9 mouse cellular contexts compared by ENCODE assay signal in genomic region chr8:95435471-95435870, GRCm38 (mm10). TPM values are rescaled to one million over a fixed set of nuclear protein-coding genes. Genes with fewer than 3 reads are reported as not detected.
A peak's percentile ranks its signal among the peaks of the same experiment; 100 is the strongest.
DNase-seq lines count a peak whose midpoint lies in the region; ATAC-seq and TF ChIP-seq lines count a peak whose summit lies in the region.
"Had no signal": no experiment of that assay in that cellular context is flagged by ENCODE, and none has a peak within 500 bp of the region (broad histone marks: within the 10 kb centered on the region; RNA-seq: fewer than 3 reads in every experiment).

No protein-coding gene starts in this region.

- TF ChIP-seq POLR2A in ES-Bruce4 (IDR thresholded peaks at IDR 0.05; ENCODE audit: insufficient read depth, low read length) = no peak

- no peaks in the 10 kb centered on the region for H3K9me3 ChIP-seq in heart, embryonic 13.5 days
- no peaks in the 10 kb centered on the region for H3K9me3 ChIP-seq in ES-Bruce4 (replicated peaks; ENCODE audit: control insufficient read depth, insufficient read depth, low read length, poor library complexity, severe bottlenecking)
- H3K9me3 ChIP-seq in forebrain, embryonic 15.5 days = no peaks in the 10 kb centered on the region
- no peaks in the 10 kb centered on the region for H3K9me3 ChIP-seq in liver, embryonic 15.5 days (replicated peaks)

- no peaks in the 10 kb centered on the region for H3K27me3 ChIP-seq in heart, embryonic 13.5 days (replicated peaks)
- no peaks in the 10 kb centered on the region for H3K27me3 ChIP-seq in ES-Bruce4 (ENCODE audit: control insufficient read depth, insufficient read depth, low read length, poor library complexity, severe bottlenecking)
- no peaks in the 10 kb centered on the region for H3K27me3 ChIP-seq in forebrain, embryonic 15.5 days
- H3K27me3 ChIP-seq in liver, embryonic 15.5 days = no peaks in the 10 kb centered on the region
- H3K27me3 ChIP-seq: CH12.LX had no signal

- TF ChIP-seq EP300 in ES-Bruce4 (IDR thresholded peaks at IDR 0.05; ENCODE audit: insufficient read depth, low read depth, low read length) = no peak

- H3K4me1 ChIP-seq in heart, embryonic 13.5 days = peaks cover 38% of the 10 kb centered on the region
- peaks cover 2% of the 10 kb centered on the region for H3K4me1 ChIP-seq in ES-Bruce4 (ENCODE audit: control insufficient read depth, insufficient read depth, low read length)
- H3K4me1 ChIP-seq in forebrain, embryonic 15.5 days = peaks cover 44% of the 10 kb centered on the region
- peaks cover 63% of the 10 kb centered on the region for H3K4me1 ChIP-seq in liver, embryonic 15.5 days (replicated peaks)

- DNase-seq in heart, adult 18-20 months = no peak
- DNase-seq in embryo, embryonic 10 days (ENCODE audit: low spot score) = no peak
- no peak for DNase-seq in right cerebral cortex, postnatal 4 days
- no peak for DNase-seq in kidney, postnatal 25 days

- H3K4me3 ChIP-seq in heart, embryonic 13.5 days = peak overlapping the region; percentile 95
- H3K4me3 ChIP-seq in ES-Bruce4 (ENCODE audit: low read depth, low read length) = no peak overlapping the region
- H3K4me3 ChIP-seq in forebrain, embryonic 15.5 days = peak overlapping the region; percentile 94
- H3K4me3 ChIP-seq in liver, embryonic 15.5 days (replicated peaks) = peak overlapping the region; percentile 95

- H3K4me2 ChIP-seq in heart, embryonic 13.5 days = peak overlapping the region; percentile 93
- H3K4me2 ChIP-seq in forebrain, embryonic 15.5 days (replicated peaks) = peak overlapping the region; percentile 70
- peak overlapping the region; percentile 90 for H3K4me2 ChIP-seq in liver, embryonic 15.5 days

- H3K9ac ChIP-seq in heart, embryonic 13.5 days = no peak overlapping the region
- H3K9ac ChIP-seq in ES-Bruce4 (ENCODE audit: low read depth, poor library complexity, severe bottlenecking) = peak overlapping the region; percentile 35
- H3K9ac ChIP-seq in forebrain, embryonic 15.5 days (replicated peaks) = no peak overlapping the region
- H3K9ac ChIP-seq in liver, embryonic 15.5 days = no peak overlapping the region

- no peak for ATAC-seq in heart, embryonic 13.5 days (ENCODE audit: extremely low read depth, insufficient number of reproducible peaks, low FRiP score, low TSS enrichment)
- ATAC-seq in forebrain, embryonic 15.5 days (replicated peaks) = no peak
- no peak for ATAC-seq in liver, embryonic 15.5 days (ENCODE audit: insufficient read depth)

- no peaks in the 10 kb centered on the region for H3K36me3 ChIP-seq in heart, embryonic 13.5 days
- H3K36me3 ChIP-seq in ES-Bruce4 (ENCODE audit: control insufficient read depth, insufficient read depth, low read length, poor library complexity, severe bottlenecking) = peaks cover 4% of the 10 kb centered on the region
- no peaks in the 10 kb centered on the region for H3K36me3 ChIP-seq in forebrain, embryonic 15.5 days
- no peaks in the 10 kb centered on the region for H3K36me3 ChIP-seq in liver, embryonic 15.5 days (replicated peaks)

- H3K27ac ChIP-seq in heart, embryonic 13.5 days (replicated peaks) = no peak overlapping the region; the same call in 1 of the 2 replicates
- H3K27ac ChIP-seq in ES-Bruce4 (ENCODE audit: insufficient read depth, low read length) = no peak overlapping the region
- H3K27ac ChIP-seq in forebrain, embryonic 15.5 days (replicated peaks) = peak overlapping the region; percentile 92
- peak overlapping the region; percentile 90; the same call in 1 of the 2 replicates for H3K27ac ChIP-seq in liver, embryonic 15.5 days (replicated peaks)

- WGBS in heart, embryonic 13.5 days = 95% methylated on average over 9 of the region's 9 CpGs
- WGBS in forebrain, embryonic 15.5 days = 78% methylated on average over 9 of the region's 9 CpGs
- 89% methylated on average over 9 of the region's 9 CpGs for WGBS in liver, embryonic 15.5 days (ENCODE audit: insufficient replicate concordance)

- no peak for TF ChIP-seq CTCF in ES-Bruce4 (IDR thresholded peaks at IDR 0.05; ENCODE audit: low read depth, low read length)

RNA-seq across cellular contexts. Expression of gene Cfap20, which starts 0.8 kb away (rescaled TPM):
- 151 and 167 TPM in 2 replicates for polyA plus RNA-seq in heart, embryonic 13.5 days (2015; fragmentation: Nextera tagmentation; extraction: Ambion mirVana)
- total RNA-seq in heart, adult 18-20 months (2021) = 10 to 100 TPM; 17.5 to 25.3 TPM
- 122 and 132 TPM in 2 replicates for polyA plus RNA-seq in ES-Bruce4 (2011; ENCODE audit: insufficient read depth, insufficient read length, low read depth, missing spikeins)
- 131 and 141 TPM in 2 replicates for polyA plus RNA-seq in forebrain, embryonic 15.5 days (2015; fragmentation: Nextera tagmentation; extraction: Ambion mirVana)
- polyA plus RNA-seq in liver, embryonic 15.5 days (2015; fragmentation: Nextera tagmentation; extraction: Ambion mirVana) = 28.2 and 31.5 TPM in 2 replicates

RNA-seq across cellular contexts. Expression of gene Csnk2a2, which starts 54.4 kb away (rescaled TPM):
- polyA plus RNA-seq in heart, embryonic 13.5 days (2015; fragmentation: Nextera tagmentation; extraction: Ambion mirVana) = 7.1 TPM in 2 replicates
- 10 to 100 TPM; 30.2 to 34.7 TPM for total RNA-seq in heart, adult 18-20 months (2021)
- 210 and 236 TPM in 2 replicates for polyA plus RNA-seq in ES-Bruce4 (2011; ENCODE audit: insufficient read depth, insufficient read length, low read depth, missing spikeins)
- polyA plus RNA-seq in forebrain, embryonic 15.5 days (2015; fragmentation: Nextera tagmentation; extraction: Ambion mirVana) = 9.8 and 10.6 TPM in 2 replicates
- 3.9 and 4.3 TPM in 2 replicates for polyA plus RNA-seq in liver, embryonic 15.5 days (2015; fragmentation: Nextera tagmentation; extraction: Ambion mirVana)

Comparison
In these comparisons a context has a peak if more than half of its experiments do, and no peak if none do; other contexts are left out.
1. H3K27ac ChIP-seq: peak in forebrain, embryonic 15.5 days (single experiment) and liver, embryonic 15.5 days (single experiment); none in heart, embryonic 13.5 days (single experiment) and ES-Bruce4 (single experiment).
2. RNA of gene Csnk2a2, which starts 54.4 kb away (polyA plus RNA-seq): 210 to 236 TPM in ES-Bruce4; 9.8 to 10.6 TPM in forebrain, embryonic 15.5 days, 7.1 TPM in heart, embryonic 13.5 days and 3.9 to 4.3 TPM in liver, embryonic 15.5 days; every median in the first group is over 10 times any median in the second.
3. Peak in every context shown above with its lines, with median percentiles within 50 percentile points of each other: H3K4me2 ChIP-seq.